Mouse (Mus musculus) spleen, adult 12 weeks (tissue): ENCODE data around the gene Slc10a7.

Source experiments
- DNase-seq: peaks from one replicate; pipeline ENCODE4 v3.0.0; 2022; ENCODE audit warnings: low spot score

The Slc10a7 gene

DNA sequence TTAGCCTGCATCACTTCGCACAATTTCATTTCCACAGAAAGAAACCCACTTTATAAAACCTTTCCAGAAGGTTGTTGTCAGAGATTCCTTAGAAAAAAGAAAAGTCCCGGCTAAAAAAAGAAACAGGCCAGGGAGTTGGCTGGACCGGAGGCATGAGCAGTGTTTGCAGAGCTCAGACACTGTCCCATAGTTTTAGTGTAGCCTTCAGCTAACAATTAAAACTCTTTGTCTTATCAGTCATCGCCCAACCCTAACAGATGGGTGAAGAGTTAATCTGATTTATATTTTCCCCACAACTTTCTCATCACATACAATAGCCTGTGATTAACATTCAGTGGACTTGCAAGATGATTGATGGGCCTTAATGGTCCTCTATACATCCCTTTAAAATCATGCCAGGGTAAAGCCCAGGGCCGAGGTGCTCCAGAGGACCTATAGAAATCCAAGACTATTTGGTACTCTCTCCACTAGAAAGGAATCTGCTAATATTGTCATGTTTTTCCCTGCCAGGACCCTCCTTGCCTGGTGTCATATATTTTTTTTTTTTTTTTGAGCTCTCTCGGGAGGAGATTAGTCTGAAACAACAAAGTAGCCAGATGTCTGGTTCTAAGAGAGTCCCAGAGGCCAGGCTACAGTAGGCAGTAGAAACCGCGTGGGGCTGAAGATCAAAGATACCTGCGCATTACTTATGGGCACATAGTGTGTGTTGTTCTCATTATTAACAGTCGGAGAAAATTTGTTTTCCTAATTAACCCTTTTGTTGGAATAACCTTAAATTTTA, 41.0 kb downstream of the Slc10a7 start:
- no peak for DNase-seq

DNA sequence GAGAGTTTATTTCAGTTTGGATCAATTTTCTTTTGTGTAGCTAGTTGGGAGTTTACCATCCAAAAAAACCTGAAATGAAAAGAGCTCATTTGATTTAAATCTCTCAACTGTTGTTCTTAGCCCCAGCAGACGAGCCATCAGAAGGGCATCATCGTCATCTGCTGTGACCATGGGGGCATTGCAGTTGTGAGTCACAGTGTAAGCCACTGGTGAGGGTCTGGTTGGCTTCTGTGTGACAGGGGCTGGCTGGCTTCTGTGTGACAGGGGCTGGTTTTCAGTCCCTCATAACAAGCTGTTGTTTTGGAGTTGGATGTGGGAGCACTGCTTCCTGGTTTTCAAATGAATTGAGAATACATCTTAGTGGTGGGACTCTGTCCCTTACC, 41.6 kb downstream of the Slc10a7 start:
- no peak for DNase-seq

DNA sequence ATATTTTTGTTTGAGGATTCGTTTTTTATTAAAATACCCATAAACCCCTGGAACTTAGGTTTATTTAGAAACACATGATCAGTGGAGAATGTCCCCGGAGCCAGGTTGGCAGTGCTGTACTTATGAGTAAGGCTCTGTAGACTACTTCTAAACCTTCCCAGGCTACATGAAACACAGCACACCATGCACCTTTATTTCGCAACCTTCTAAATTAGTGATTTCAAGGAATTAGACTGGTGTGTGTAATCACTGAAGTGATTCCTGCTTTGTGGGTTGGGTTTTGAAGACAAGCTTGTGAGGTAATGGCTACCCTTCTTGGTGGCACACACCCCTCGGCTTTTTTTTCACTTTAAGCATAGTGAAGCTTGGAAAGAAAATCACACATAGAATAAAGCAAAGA, 46.7 kb downstream of the Slc10a7 start:
- DNase-seq: no peak

DNA sequence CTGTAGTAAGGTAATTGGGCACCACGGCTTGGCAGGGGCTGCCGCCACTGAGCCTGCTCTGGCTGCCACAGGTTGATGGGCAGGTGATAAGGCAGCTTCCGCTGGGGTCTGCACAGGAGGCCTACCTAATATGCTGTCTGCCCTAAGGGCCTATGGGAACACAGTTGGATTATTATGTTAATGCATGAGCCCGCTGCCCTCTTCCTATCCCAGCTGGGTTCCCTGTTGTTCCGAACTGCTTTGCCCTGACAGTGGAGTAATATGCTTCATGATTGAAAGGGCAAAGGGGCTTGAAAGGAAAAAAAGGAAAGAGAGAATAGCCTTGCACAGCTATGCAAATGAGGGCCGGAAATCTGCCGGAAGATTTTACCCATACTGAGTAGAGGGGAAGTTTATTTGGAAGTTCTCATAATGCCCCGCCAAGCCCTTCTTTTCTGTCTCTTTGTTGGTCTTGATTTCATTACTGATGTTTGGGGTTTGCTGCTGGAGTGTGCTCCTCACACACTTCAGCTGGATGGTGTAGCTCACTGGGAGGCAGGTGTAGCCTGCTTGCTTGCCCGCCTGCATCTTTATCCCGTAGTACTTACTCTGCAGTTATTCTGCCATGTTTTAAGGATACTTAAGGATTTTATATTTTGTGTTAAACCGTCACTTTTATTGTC, 47.8 kb downstream of the Slc10a7 start:
- no peak for DNase-seq

DNA sequence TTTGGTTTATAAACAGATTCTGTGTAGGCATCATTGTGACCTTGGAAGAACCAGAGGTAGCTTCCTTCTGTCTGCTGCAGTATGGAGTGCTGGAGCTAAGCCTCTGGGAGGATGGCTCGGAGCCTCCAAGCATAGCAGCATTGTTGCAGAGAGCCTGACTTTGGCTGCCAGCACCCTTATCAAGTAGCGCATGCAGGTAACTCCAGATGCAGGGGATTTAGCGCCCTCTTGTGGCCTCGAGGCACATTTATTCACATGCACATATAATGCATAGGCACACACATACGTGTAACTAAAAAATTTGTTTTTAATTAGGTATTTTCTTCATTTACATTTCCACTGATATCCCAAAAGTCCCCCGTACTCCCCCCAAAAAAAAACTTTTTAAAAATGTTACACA, 52.5 kb downstream of the Slc10a7 start:
- DNase-seq: no peak

DNA sequence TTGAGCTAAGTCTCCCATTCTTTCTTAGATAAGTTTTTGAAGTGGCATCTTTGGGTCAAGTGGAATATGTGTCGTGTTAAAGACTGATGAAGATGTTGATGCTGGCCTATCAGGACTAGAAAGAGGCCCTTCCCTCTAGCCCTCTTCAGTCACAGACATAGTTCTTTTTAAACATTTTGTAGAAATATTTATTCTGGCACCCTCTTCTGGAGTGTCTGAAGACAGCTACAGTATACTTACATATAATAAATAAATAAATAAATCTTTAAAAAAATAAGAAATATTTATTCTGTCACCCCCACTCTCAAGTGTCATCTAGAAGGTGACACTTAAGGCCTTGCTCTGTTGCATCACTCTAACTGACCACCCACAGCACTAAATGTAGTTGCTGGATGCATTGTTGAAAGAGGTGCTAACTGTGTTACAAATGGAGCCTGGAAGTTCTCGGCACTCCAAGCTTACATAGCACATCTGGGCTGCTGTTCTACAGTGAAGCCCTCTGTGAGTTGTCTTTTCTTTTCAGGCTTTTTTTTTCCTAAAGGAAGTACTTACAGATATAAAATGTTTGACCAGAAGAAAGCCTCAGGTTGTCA, 54.4 kb downstream of the Slc10a7 start:
- DNase-seq: no peak

DNA sequence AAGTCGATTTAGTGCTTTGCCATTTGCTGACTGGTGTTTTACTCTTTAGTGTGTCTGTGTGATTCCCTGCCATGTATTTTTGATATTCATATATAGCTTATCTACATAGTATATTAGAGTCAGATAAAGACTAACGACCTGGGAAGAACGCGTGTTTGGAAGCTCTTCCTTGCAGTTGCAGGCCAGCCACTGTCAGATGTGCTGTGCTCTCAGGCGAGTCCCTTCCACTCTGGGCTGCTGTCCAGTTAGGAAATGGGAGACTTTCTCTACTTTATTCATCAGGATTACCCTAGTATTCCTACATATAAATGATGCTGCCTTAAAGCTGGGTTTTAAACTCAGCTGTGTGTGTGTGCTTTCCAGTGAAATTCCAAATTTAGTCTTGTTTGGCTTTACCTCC, 55.1 kb downstream of the Slc10a7 start:
- no peak for DNase-seq

DNA sequence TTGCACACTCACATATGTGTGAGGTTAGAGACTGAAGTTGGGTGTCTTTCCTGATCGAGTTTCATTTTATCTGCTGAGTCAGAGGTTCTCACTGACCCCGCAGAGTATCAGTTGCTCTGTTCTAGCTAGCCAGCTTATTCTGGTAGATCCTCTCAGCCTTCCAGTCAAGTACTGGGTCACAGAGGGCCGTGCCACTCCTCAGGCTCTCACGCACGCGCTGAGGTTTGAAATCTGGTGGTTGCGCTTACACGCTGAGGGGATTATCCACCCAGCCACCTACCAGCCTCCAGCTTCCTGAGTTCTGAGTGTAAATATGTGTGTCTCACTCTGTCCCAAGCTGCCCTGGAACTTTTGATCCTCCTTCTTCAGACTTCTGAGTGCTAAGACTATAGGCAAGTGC, 59.0 kb downstream of the Slc10a7 start:
- DNase-seq: no peak

DNA sequence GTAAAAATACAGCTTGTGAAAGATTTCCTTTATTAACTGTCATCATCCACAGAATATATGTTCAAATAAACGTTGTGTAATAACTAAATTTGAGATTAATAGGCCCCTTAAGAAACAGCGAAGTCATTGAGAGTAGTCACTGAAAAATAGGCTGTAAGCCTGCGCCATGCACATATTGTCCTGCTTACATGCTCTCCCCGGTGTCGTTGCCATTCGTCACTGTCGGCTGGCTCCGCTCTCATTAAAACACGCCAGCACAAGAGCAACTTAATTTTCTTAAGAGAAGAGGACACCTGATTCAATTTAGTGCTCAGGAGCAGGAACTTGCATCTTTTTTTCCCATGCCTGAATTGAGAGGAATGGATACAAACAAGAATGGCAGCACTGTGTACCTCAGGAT, 62.4 kb downstream of the Slc10a7 start:
- no peak for DNase-seq

DNA sequence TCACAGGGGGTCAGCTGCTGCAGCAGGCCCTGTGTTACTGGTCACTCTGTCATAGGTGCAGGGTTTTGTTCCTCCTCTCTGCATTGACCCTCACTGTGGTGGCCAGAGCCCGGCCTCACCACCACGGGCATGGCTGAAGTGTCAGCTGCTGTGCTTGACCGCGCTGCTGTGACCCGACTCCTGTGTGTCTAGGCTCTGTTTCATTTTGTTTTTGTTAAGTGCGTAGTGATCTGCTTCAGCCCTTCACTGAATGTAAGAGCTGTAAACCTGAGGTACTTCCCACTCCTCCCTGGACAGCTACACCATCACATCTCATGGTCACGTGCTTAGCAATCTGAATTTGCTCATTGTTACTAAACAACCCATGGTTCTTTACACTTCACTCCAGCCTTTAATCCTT, 65.1 kb downstream of the Slc10a7 start:
- no peak for DNase-seq

DNA sequence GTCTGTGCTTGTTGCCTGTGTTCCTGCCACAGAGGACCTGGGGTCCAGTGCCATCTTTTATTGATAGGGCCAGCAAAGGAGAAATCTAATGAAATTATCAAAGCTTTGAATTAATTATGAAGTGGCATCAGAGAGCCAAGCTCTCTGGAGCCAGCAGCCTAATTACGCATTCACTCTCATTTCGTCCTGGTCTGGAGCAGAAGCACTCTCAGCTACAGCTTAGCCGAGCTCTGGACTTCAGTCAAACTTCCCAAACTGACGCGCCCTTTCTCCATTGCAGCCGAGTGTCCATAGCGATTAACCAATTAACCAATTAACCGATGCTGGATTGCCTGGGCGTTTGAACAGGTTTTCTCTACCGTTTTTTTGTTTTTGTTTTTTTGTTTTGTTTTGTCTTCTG, 68.4 kb downstream of the Slc10a7 start:
- DNase-seq: no peak

DNA sequence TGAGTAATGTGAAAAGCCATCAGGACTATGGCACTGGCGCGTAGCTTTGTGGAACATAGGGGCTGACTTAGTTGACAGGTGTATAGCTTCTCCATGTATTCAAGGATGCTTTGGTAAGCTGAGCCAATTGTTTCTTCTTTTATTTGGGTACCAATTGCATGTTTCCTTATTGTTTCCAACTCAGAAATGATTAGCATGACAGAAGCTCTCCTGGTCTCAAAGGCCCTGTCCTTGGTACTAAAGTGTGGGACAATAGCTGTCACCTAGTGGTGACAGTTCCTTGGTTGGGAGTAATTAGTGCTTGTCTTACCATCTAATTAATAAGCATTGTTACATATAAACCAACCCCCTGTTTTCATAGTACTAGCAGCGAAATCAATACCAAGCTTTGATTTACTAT, 68.9 kb downstream of the Slc10a7 start:
- DNase-seq: no peak

DNA sequence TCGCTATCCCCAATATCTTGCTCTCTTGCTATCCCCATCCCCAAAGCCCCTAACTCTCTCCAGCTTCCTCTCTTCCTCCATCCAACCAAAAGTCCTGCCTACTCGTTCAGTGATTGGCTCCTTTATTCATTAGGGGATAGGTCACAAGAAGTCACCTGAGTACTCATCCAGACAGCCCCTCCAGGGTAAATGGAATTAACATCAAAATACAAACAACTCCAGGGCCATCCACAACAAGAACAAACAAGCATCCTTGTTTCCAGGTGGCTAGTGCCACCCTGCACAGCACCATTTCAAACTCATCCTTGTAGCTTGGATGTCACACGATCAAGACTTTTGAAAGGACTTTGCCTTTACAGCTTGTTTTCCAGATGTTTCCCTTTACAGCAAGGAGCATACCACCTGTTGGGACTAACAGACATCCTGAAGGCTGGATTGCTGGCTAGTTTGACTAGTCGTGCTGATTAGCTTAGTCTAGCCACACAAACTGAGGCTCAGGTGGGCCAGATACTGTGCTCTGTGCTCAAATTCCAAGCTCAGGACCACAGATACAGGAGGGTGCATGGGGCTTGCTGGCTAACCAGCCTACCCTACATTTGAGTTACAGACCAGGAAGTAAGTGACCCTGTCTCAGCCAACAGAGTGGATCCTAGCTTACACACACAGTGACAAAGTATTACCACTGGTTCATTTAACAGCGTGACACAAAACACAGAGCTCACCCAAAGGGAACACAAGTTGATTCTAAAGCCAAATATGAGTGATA, 75.0 kb downstream of the Slc10a7 start:
- DNase-seq: no peak

DNA sequence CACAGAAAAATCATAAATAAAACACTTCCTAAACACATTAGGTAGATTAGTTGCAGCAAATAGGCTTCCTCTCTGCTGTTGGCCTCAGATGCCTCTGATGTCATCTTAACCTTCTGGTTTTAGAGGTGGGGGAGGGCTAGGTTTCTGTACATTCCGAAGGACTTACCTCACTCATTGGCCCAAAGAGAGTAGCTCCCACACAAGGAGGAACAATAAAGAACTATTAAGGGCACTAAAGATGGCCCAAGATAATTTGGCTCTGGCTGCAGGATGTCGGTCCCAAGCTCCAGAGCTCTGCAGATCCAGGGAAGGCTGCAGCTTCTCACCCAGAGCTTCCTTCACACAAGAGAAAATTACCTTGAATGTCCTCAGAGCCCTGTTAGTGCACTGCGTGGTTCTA, 75.7 kb downstream of the Slc10a7 start:
- no peak for DNase-seq

DNA sequence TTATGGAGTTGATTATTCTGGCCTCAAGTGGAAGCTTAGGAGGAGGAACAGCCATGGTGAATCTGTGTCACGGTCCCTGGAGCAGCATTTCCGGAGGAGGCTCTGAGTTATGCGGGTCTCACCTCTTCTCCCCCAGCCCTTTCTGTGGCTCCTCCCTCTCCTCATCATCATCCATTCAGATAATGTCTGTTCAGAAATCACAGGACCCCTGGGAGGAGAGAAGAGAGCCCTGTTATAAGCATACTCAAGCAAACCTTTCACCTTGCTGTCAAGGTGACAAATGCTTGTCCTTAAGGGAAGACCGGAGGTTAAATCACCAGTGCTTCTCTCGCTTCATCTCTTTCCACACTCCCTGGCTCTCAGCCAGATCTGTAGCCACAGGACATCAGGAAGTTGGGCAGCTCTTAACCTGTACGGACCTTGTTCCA, 86.3 kb downstream of the Slc10a7 start:
- no peak for DNase-seq

DNA sequence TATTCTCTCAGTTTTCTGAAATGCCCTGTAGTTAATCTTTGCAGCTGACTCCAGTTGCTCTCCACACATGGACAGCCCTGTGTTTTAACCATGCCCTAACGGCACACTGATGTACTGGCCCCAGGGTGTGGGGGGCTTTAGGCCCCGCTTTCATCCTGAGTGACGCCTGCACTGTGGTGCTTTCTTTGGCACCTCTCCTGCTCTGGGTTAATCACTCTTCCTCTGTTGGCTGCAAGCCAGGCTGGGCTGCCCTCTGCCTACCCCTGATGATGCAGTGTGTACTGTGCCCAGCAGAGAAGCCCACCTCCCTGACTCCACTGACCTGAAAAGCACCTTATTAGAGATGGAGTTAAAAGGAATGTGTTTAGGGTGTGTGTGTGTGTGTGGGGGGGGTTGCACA, 89.1 kb downstream of the Slc10a7 start:
- no peak for DNase-seq

DNA sequence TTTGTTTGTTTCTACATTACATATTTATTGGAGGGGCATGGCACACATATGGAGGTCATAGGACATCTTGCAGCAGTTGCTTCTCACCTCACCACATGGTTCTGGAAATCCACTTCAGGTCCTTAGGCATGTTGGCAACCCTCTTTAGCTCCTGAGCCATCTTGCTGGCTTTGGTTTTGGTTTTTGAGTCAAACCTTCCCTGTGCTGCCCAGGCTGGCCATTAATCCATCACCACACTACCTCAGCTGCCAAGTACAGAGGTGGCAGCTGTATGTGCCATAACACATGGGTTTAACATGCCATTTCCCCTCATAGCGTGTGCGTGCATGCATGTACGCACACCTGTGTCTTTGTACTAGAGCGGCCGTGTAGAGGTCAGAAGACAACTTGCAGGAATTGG, 93.9 kb downstream of the Slc10a7 start:
- DNase-seq: no peak

DNA sequence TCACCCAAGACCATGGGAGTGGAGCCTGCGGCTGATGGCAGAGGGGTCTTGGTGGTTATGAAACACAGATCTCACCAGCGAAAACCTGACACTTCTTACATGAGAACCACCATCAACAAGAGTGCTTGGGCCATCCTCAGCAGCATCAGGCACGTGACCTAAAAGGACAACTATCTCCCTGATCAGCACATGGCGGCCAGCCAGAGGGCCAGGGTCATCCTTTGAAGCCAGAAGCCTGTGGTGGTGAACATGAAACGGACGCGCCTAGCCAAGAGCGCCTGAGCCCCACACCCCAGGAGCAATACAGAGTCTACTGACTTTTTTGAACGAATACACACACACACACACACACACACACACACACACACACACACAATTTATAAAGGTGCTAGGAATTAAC, 95.3 kb downstream of the Slc10a7 start:
- DNase-seq: no peak

DNA sequence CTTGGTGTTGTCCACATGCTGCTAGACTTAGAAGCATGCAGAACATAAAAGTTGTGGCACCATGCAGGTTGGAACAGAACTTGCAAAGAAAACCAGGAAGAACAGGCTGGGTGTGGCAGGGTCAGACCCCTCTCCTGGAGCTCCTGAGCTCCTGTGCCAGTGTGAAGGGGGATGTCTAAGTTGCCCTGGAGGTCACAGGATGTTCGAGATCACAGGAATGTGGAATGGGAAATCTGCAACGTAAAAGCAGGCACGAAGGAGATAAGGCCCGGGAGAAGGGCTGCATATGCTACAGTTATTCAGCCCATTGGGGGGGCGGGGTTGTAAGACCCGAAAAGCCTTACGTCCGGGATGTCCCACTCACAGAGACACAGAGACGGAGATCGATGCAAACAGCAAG, 100.2 kb downstream of the Slc10a7 start:
- no peak for DNase-seq

DNA sequence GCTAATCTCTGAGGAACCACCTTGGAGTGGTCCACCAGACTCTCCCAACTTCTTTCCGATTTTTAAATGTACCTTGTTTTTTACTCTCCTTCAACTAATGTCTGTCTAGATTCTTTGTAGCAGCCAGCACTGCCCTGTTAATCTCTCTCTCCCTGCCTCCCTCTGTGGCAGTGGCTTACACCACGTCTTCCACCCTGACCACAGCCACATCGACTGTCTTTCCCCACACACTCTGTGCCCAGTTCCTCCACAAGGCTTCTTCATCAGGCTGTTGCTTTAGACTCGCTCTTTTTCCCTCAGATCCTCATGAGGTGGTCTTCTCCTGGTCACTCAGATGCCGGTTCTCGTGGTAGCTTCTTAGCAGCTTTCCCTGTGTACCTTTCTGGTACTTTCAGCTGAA, 101.9 kb downstream of the Slc10a7 start:
- DNase-seq: no peak

DNA sequence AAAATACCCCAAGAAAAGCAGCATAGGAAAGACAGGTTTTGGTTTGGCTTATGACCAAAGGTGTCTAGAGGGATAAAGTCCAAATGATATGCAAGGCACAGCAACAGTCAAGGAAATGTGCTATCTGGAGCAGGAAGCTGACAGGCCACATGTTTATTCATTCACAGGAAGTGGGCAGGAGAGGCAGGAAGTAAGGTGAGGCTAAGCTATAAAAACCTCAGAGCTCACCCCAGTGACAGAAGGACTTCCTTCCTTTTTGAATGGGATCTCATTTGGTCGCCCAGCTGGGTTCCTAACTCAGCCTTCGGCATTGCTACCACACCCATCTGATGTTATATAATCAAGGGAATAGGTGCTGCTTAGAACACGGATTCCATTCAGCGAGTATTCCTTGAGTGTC, 113.2 kb downstream of the Slc10a7 start:
- DNase-seq: no peak

DNA sequence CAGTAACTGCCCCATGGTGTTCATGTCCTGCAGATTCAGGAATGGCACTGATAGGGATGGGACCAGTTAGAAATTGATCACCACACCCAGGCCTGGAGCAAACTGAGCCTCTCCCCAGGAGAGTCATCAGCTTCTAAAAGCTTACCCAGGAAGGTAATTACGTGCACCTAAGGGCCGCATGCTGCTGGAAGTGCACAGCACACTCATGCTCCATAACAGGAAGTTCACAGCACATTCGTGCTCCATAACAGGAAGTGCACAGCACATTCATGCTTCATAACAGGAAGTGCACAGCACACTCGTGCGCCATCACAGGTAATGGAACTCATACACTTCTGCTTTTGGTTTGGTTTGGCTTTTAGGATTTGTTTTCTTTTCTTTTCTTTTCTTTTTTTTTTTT, 114.8 kb downstream of the Slc10a7 start:
- peak; percentile 12 for DNase-seq
